Mouse (Mus musculus): ENCODE data around the gene Mdm4. TPM values are rescaled to one million over a fixed set of nuclear protein-coding genes. Genes with fewer than 3 reads are reported as not detected.

Mdm4 gene
- total RNA-seq, 2 experiments from 2014 or later, result 78.7 to 82.2 TPM

DNA sequence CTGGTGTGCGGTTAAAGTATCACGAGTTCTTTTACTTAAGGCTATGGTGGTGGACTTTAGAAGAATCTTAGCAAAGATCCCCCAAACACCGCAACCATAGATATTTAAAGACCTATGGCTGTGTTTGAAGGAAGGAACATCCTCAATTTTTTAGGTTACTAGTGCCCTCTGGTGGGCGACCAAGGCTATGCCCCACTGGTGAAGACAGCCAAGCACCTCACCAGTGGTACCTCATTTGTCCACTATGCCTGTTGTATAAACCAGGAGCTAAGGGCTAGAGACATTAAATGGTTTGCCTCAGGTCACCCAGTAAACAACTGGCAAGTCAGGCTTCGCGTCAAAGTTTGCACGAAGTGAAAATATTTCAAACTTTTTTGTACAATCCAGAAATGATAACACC lies 47.6 kb downstream of the Mdm4 start:
- peak; percentile 74 to 79 for DNase-seq (ENCODE audit: extremely low spot score in 1 of 2, low spot score in 2 of 2)
- intact Hi-C loops (cut with DNase I), result loop anchor here (2.0 kb wide), 1 partner anchor 224 kb away; no protein-coding TSS in a partner anchor

DNA sequence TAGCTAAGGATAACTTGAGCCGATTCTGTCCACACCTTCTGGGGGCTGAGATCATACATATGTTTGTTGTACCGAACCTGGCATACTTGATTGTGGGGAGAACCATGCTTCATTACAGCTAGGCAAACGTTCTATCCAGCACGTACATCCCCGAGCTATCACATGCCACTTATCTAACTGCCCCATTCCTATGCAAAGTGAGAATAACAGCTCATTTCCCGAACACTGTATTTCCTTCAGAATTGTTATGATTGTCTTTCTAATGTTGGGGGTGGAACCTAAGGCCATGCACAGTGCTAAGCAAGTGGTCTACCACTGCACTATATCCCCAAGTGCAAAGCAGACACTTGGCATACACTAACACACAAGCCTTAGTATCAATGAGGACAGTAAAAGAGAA lies 49.1 kb downstream of the Mdm4 start:
- no peak for DNase-seq (ENCODE audit: extremely low spot score in 1 of 2, low spot score in 2 of 2)
- intact Hi-C loops (cut with DNase I), result no loop called here

GRCm38 (mm10) chr1:132977402-132977801 lies 53.0 kb downstream of the Mdm4 start:
- DNase-seq (ENCODE audit: extremely low spot score in 1 of 2, low spot score in 2 of 2), result no peak
- intact Hi-C loops (cut with DNase I), result no loop called here

GRCm38 (mm10) chr1:132968659-132969058 lies 61.7 kb downstream of the Mdm4 start:
- DNase-seq (ENCODE audit: extremely low spot score in 1 of 2, low spot score in 2 of 2), result peak in 1 of 2 experiments; percentile 39
- intact Hi-C loops (cut with DNase I), result no loop called here

- intact Hi-C loops (cut with DNase I), result no loop called here
- no peak for DNase-seq (ENCODE audit: extremely low spot score in 1 of 2, low spot score in 2 of 2)
These were observed 65.7 kb downstream of the Mdm4 start for GRCm38 (mm10) chr1:132964691-132965090.

- intact Hi-C loops (cut with DNase I), result no loop called here
These were observed 66.3 kb downstream of the Mdm4 start for GRCm38 (mm10) chr1:132964106-132964505.

GRCm38 (mm10) chr1:132961751-132962150 lies 68.6 kb downstream of the Mdm4 start:
- DNase-seq (ENCODE audit: extremely low spot score in 1 of 2, low spot score in 2 of 2), result no peak
- intact Hi-C loops (cut with DNase I), result no loop called here

More at GRCm38 (mm10) chr1:132964106-132964505, 66.3 kb downstream of the Mdm4 start:
- no peak for DNase-seq (ENCODE audit: extremely low spot score in 1 of 2, low spot score in 2 of 2)

DNA sequence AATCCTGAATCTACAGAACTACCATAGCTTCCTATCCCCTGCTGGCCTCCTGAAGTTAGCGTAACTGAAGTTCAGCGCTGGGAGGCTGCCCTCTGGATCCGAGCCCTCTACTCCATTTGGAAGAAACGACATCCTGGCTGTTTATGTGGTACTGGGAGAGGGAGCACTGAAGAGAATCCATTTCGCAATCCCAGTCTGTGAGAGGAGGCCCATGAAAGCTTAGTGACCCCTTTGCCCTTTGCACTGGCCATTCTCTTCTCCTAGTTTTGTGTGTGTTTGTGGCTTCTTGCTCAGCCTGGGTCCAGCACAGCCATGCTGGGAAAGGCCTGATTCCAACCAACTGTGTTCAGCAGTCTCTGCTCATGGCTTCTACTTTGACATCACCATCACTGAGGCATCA lies 73.6 kb downstream of the Mdm4 start:
- no peak for DNase-seq (ENCODE audit: extremely low spot score in 1 of 2, low spot score in 2 of 2)
- intact Hi-C loops (cut with DNase I), result no loop called here

- intact Hi-C loops (cut with DNase I), result no loop called here
- DNase-seq (ENCODE audit: extremely low spot score in 1 of 2, low spot score in 2 of 2), result no peak
These were observed 82.5 kb downstream of the Mdm4 start for GRCm38 (mm10) chr1:132947811-132948210.

- no peak for DNase-seq (ENCODE audit: extremely low spot score in 1 of 2, low spot score in 2 of 2)
- intact Hi-C loops (cut with DNase I), result no loop called here
These were observed 84.5 kb downstream of the Mdm4 start for GRCm38 (mm10) chr1:132945826-132946225.

DNA sequence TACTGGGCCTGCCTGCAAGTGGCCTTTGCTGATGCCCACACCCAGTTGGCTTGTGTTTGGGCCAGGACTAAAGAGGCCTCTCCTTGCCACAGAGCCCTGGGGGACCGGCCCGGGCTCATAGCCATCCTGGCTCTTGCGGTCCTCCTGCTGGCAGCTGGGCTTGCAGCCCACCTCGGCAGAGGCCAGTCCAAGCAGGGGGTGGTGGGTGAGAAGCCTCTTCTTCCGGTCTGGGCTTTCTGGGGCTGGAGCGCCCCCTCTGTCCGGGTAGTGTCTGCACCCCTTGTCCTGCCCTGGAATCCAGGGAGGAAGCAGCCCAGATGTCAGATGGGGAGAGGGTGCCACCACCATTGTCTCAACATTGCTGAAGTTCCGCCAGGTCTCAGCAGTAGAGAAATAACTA lies 91.4 kb downstream of the Mdm4 start:
- peak; percentile 46 to 61 for DNase-seq (ENCODE audit: extremely low spot score in 1 of 2, low spot score in 2 of 2)
- intact Hi-C loops (cut with DNase I), result no loop called here

- no peak for DNase-seq (ENCODE audit: extremely low spot score in 1 of 2, low spot score in 2 of 2)
- intact Hi-C loops (cut with DNase I), result no loop called here
These were observed 92.9 kb downstream of the Mdm4 start for GRCm38 (mm10) chr1:132937296-132938030.

- intact Hi-C loops (cut with DNase I), result no loop called here
- peak; percentile 40 to 83 for DNase-seq (ENCODE audit: extremely low spot score in 1 of 2, low spot score in 2 of 2)
These were observed 95.5 kb downstream of the Mdm4 start for GRCm38 (mm10) chr1:132934856-132935255.

DNA sequence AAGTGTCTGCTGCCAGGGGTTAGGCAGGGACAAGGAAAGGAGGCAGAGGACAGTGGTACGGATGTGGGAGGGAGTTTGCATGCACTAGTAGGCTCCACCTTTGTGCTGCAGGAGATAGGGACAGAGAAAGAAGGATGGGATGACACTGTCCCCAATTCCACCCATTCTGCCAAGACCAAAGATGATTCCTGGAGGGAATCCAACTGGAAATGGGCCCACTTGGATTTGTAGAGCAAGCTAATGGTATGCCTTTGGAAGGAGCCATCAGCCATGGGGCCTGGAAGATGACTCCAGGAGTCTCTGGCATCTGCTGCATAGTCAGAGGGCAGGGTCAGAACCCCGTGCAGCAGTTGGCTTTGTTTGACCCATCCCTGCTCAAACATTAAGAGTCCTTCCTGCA lies 97.9 kb downstream of the Mdm4 start:
- intact Hi-C loops (cut with DNase I), result no loop called here
- no peak for DNase-seq (ENCODE audit: extremely low spot score in 1 of 2, low spot score in 2 of 2)

GRCm38 (mm10) chr1:132930291-132930690 lies 100.1 kb downstream of the Mdm4 start:
- no peak for DNase-seq (ENCODE audit: extremely low spot score in 1 of 2, low spot score in 2 of 2)
- intact Hi-C loops (cut with DNase I), result no loop called here

DNA sequence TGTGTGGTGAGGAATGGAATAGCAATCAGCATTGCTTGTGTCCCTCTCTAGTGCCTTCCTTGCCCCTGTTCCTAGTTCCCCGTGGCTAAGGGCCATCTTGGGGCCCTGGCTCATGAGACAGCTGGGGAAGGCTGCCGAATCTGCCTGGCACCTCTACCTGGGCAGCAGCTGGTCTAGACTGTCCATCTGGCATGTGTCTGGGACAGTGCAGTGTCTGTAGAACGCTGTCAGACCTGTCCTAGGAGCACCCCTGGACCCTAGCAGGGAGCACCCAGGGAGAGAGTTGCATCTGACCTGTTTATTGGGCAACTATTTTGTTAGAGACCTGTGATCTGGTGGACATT lies 101.5 kb downstream of the Mdm4 start:
- DNase-seq (ENCODE audit: extremely low spot score in 1 of 2, low spot score in 2 of 2), result no peak
- intact Hi-C loops (cut with DNase I), result loop anchor here (2.0 kb wide), 1 partner anchor 46 kb away; no protein-coding TSS in a partner anchor

DNA sequence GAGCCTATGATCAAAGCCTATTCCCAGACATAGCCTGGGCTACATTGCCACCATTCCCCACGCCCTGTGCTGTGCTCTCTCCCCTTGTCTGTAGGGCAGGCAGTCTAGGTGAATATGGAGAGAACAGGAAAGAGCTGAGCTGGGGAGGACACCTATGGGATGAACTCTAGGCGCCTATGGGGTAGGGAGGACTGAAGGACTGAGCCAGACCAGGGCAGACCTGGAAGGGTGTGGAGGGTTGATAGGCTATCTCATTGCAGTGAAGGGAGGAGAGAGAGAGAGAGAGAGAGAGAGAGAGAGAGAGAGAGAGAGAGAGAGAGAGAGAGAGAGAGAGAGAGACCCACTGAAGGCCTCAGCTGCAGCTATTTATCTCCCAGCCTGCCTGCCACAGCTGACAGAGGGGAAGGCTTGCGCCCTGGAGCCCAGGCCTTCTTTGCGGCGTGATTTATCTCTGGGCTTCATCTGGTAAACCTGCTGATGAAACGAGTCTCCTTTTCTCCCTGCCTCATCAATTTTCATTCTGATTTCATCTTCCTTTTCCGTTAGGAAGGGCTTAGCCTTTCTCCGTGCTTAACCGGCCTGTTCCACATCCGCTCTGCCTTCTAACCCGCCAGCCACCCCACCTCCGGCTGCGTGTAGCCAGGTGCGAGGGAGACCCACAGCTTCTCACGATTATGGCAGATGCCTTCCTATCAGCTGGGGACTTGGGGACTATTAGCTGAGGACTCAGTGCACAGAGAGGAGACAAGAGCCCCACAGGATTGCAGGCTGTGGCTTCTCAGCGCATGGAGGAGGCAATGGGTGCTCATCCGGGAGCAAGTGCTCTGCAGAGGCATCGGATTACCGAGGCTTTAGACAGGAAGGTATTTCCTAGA lies 102.1 kb downstream of the Mdm4 start:
- intact Hi-C loops (cut with DNase I), result loop anchor here (2.0 kb wide), 1 partner anchor 47 kb away; no protein-coding TSS in a partner anchor
- no peak for DNase-seq (ENCODE audit: extremely low spot score in 1 of 2, low spot score in 2 of 2)

DNA sequence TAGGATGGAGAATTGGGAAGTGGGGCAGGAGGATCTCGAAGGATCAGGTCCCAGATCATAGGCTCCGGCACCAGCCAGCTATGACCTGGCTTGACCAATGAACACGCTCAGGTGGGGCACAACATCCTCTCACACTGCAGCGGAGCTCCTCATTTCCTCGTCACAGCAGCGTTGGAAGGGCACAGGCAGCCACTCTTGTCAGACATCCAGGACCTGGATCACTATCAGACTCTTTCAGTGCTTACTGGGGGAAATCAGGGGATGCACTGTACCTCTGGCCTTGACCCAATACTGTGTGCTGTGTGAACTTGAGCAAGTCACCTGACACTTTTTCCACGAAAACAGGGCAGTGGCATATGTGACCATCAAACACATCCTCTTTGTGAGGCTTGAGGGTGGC lies 105.1 kb downstream of the Mdm4 start:
- intact Hi-C loops (cut with DNase I), result no loop called here
- DNase-seq (ENCODE audit: extremely low spot score in 1 of 2, low spot score in 2 of 2), result no peak

GRCm38 (mm10) chr1:132922257-132922656 lies 108.1 kb downstream of the Mdm4 start:
- DNase-seq (ENCODE audit: extremely low spot score in 1 of 2, low spot score in 2 of 2), result no peak
- intact Hi-C loops (cut with DNase I), result no loop called here

DNA sequence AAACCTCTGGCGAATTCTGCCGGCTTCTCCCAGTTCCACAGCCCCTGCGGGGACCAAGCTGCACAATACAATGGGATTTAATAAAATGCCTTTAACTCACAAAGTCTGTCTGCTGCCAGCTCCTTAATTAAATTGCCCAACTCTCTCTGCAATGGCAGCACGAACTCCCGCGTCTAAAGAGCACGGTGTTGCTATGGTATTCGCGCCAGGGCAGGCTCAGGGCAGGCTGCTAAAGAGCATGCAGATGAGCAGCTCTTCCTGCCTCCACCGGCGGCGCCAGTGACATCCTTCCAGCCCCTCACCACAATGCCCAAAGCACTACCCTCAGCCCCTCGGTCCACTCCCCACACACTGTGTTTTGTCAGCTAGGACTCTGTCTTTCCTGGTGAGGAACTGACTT lies 109.3 kb downstream of the Mdm4 start:
- intact Hi-C loops (cut with DNase I), result no loop called here
- DNase-seq (ENCODE audit: extremely low spot score in 1 of 2, low spot score in 2 of 2), result no peak

All from left cerebral cortex, postnatal 10 days (tissue).